Mouse (Mus musculus) intestine, postnatal 0 days (tissue): Measurements from ENCODE around the gene Ptges. TPM values are rescaled to one million over a fixed set of nuclear protein-coding genes. Genes with fewer than 3 reads are reported as not detected.

Experiments used
- ATAC-seq: fragments of 200-750 bp; cut with Nextera tagmentation; 2 replicates; pipeline ENCODE4 v1.8.0; 2017; ENCODE audit warnings: mild to moderate bottlenecking, moderate TSS enrichment, moderate library complexity
- H3K27ac ChIP-seq: fragments of 300-500 bp; sonication (generic); 2 replicates; pipeline ENCODE4 v1.5.1; 2014; ENCODE audit warnings: mild to moderate bottlenecking, low read depth, low read length, moderate library complexity
- H3K27me3 ChIP-seq: fragments of 300-500 bp; sonication (generic); replicated peaks from 2 replicates; pipeline ENCODE4 v1.6.1; 2014; ENCODE audit warnings: low read length, mixed read lengths; ENCODE audit not compliant: control insufficient read depth, insufficient read depth
- H3K36me3 ChIP-seq: fragments of 300-500 bp; sonication (generic); 2 replicates; pipeline ENCODE4 v1.6.1; 2014; ENCODE audit warnings: mild to moderate bottlenecking, moderate library complexity; ENCODE audit not compliant: control insufficient read depth, insufficient read depth
- H3K4me1 ChIP-seq: fragments of 300-500 bp; sonication (generic); replicated peaks from 2 replicates; pipeline ENCODE4 v1.6.1; 2014; ENCODE audit warnings: antibody characterized with exemption, low read length, mixed read lengths; ENCODE audit not compliant: control insufficient read depth, insufficient read depth
- H3K4me2 ChIP-seq: fragments of 300-500 bp; sonication (generic); replicated peaks from 2 replicates; pipeline ENCODE4 v1.6.1; 2014; ENCODE audit warnings: low read depth, mild to moderate bottlenecking, moderate library complexity
- H3K4me3 ChIP-seq: fragments of 300-500 bp; sonication (generic); 2 replicates; pipeline ENCODE4 v1.5.1; 2014; ENCODE audit warnings: low read depth, low read length
- H3K9ac ChIP-seq: fragments of 300-500 bp; sonication (generic); 2 replicates; pipeline ENCODE4 v1.6.1; 2014; ENCODE audit warnings: mild to moderate bottlenecking, low read depth, low read length
- H3K9me3 ChIP-seq: fragments of 300-500 bp; sonication (generic); 2 replicates; pipeline ENCODE4 v1.6.1; 2016; ENCODE audit warnings: mixed run types; ENCODE audit not compliant: control insufficient read depth
- CTCF ChIP-seq: sonication (generic); IDR thresholded peaks from 2 replicates; pipeline ENCODE4 v1.5.1; 2016; ENCODE audit warnings: low read depth, mild to moderate bottlenecking, control low read depth, antibody characterized with exemption, moderate library complexity
- WGBS: fragments of 180-500 bp; shearing (Covaris S2); extraction: QIAGEN DNeasy Blood & Tissue Kit; methylation state at CpG from one replicate; pipeline ENCODE4 v1.1.7; 2014; 5-methylcytosine and 5-hydroxymethylcytosine counted together
- polyA plus RNA-seq: library from polyadenylated mRNA; unstranded; fragments of >200 nt; fragmentation: Nextera tagmentation; extraction: Ambion mirVana; gene quantifications from 2 replicates; pipeline ENCODE4 v1.2.1, GENCODE M21; 2015

Gene Ptges
- polyA plus RNA-seq, 1 experiment from 2014 or later: 2.8 TPM

DNA sequence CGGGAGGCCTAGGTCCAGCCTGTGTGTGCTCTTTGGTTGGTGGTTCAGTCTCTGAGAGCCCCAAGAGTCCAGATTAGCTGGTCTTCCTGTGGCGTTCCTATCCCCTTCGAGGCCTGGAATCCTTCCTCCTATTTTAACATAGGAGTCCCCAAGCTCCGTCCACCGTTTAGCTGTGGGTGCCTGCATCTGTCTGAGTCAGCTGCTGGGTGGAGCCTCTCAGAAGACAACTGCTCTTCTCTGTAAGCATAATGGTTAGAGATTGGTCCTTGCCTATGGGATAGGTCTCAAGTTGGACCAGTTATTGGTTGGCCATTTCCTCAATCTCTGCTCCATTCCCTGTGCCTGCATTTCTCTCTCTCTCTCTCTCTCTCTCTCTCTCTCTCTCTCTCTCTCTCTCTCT, 69.9 kb downstream of the Ptges start:
- WGBS: 69% methylated on average over 5 of the region's 5 CpGs
- no peaks in the 10 kb centered on the region for H3K36me3 ChIP-seq
- TF ChIP-seq CTCF: no peak
- H3K27ac ChIP-seq: no peak overlapping the region
- H3K27me3 ChIP-seq: peaks cover 16% of the 10 kb centered on the region; the same call in 1 of the 2 replicates
- no peak overlapping the region for H3K9ac ChIP-seq
- no peak overlapping the region for H3K4me3 ChIP-seq
- no peaks in the 10 kb centered on the region for H3K4me1 ChIP-seq
- H3K9me3 ChIP-seq: no peaks in the 10 kb centered on the region
- no peak for ATAC-seq
- H3K4me2 ChIP-seq: no peak overlapping the region

DNA sequence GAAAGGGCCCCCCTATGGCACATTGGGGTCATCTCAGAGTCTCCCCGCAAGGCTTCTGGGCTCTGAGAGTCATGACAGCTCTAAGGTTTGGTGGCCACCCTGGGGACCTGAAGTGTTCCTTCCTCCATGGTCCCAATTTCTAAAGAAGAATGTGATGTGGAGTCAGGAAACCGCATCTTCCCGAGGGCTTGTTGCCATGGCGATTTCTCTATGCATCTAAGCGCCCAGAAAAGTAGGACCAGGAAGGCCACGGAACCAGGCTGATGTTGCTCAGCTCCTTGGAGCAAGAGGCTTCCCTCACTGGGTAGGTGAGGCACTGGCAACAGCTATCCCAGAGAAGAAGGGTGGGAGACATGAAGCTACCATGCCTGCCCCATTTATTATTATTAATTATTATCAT, 72.6 kb downstream of the Ptges start:
- Histone ChIP-seq H3K4me2 (no peak overlapping the region), H3K27ac (no peak overlapping the region), H3K9ac (no peak overlapping the region), H3K9me3 (no peaks in the 10 kb centered on the region), H3K4me1 (no peaks in the 10 kb centered on the region), H3K27me3 (0 out of 2 replicates have a peak, but pooled peaks cover 3% of the 10 kb centered on the region), H3K36me3 (no peaks in the 10 kb centered on the region), H3K4me3 (no peak overlapping the region)
- 77% methylated on average over 6 of the region's 6 CpGs for WGBS
- TF ChIP-seq CTCF: no peak
- ATAC-seq: no peak

DNA sequence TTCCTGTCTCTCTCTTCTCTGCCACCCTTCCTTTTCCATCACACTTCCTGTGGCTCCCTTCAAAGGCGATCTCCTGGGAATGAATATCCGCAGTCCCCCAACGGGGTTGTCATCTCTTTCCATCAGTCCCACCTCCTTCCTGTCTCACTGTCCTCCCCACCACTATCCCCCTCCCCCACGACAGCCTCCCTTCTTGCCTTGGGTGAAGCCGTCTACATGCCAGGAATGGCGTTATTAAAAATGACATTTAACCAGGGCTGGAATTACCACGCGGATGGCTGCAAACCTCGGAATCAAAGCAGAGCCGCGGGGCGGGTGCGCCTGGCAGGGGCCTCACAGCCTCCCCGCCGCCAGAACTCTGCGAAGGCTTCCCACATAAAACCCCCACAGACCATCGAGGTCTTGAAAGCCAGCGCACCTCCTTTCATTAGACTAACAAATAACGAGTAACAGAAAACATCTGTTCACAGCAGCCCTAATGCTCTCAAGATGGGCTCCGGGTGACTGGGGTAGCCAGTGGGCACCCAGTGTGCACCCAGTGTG, 76.8 kb downstream of the Ptges start:
- H3K9ac ChIP-seq: no peak overlapping the region
- H3K27ac ChIP-seq: no peak overlapping the region
- H3K9me3 ChIP-seq: no peaks in the 10 kb centered on the region
- no peak overlapping the region for H3K4me3 ChIP-seq
- TF ChIP-seq CTCF: no peak
- no peak overlapping the region for H3K4me2 ChIP-seq
- H3K36me3 ChIP-seq: no peaks in the 10 kb centered on the region
- H3K4me1 ChIP-seq: no peaks in the 10 kb centered on the region
- no peak for ATAC-seq
- WGBS: 39% methylated on average over 20 of the region's 20 CpGs
- 0 out of 2 replicates have a peak, but pooled peaks cover 10% of the 10 kb centered on the region for H3K27me3 ChIP-seq

DNA sequence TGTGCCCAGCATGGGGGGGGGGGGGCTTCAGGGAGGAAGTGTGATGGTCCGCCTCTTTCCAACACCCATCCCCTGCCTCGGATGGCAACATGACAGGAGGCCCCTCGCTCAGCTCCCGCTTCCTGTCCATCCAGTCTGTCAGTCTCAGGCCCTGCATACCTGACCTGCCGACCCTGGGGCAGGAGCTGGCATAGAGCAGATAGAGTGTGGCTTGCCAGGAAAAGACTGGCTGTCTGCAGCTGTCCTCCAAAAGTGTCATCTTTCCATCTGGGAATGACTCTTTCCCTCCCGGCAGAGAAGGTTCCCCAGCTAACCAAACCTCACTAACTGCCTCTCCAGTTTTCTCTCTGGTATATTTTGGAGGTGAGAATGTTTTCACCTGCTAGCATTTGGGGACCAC, 79.1 kb downstream of the Ptges start:
- Histone ChIP-seq H3K4me3 (no peak overlapping the region), H3K4me2 (no peak overlapping the region), H3K9me3 (no peaks in the 10 kb centered on the region), H3K27ac (no peak overlapping the region), H3K27me3 (peaks cover 22% of the 10 kb centered on the region), H3K9ac (no peak overlapping the region), H3K36me3 (no peaks in the 10 kb centered on the region), H3K4me1 (no peaks in the 10 kb centered on the region)
- no peak for TF ChIP-seq CTCF
- no peak for ATAC-seq
- WGBS: 34% methylated on average over 6 of the region's 6 CpGs

DNA sequence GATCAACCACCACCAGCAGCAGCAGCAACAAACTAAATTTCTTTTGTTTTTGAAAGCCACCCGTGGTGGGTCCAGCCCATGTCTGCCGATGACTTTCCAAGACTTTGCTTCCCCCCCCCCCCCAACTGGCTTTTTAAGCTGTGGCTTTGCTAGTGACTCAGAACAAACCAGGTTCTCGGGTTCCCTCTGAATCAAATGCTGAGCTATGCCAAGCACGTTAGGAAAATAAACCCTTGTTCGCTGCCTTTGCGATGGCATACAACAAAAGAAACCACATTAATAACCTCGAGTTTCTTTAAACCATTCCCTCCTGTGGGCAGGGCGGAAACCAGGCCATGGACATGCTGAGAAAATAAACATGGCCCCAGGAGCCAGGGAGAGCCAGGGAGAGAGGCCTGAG, 81.5 kb downstream of the Ptges start:
- Histone ChIP-seq H3K4me1 (no peaks in the 10 kb centered on the region), H3K4me3 (no peak overlapping the region), H3K36me3 (no peaks in the 10 kb centered on the region), H3K9me3 (no peaks in the 10 kb centered on the region), H3K27ac (no peak overlapping the region), H3K27me3 (peaks cover 43% of the 10 kb centered on the region), H3K4me2 (no peak overlapping the region), H3K9ac (no peak overlapping the region)
- 71% methylated on average over 8 of the region's 8 CpGs for WGBS
- ATAC-seq: no peak
- TF ChIP-seq CTCF: no peak

DNA sequence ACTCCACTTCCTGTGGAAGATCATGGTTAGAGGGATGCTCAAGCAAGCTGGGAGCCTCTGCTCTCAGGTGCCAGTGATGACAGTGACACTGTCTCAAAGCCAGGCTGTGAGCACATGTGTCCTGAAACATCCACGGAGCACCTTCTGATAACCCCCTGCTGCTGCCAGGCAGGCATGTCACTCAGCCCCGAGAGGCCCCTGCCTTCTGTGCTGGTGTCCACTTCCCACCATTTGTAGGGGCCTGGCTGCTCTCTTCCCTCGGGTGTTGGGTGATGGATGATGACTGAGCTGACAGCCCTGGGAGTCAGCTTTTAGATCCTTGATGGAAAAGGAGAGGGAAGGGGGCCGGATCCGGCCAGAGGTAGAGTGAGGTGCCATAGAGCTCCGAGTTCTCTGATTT, 82.9 kb downstream of the Ptges start:
- 37% methylated on average over 6 of the region's 6 CpGs for WGBS
- H3K27me3 ChIP-seq: peaks cover 50% of the 10 kb centered on the region
- H3K9ac ChIP-seq: no peak overlapping the region
- no peak for TF ChIP-seq CTCF
- ATAC-seq: no peak
- H3K4me2 ChIP-seq: no peak overlapping the region
- no peaks in the 10 kb centered on the region for H3K36me3 ChIP-seq
- no peak overlapping the region for H3K4me3 ChIP-seq
- H3K27ac ChIP-seq: no peak overlapping the region
- no peaks in the 10 kb centered on the region for H3K9me3 ChIP-seq
- no peaks in the 10 kb centered on the region for H3K4me1 ChIP-seq

DNA sequence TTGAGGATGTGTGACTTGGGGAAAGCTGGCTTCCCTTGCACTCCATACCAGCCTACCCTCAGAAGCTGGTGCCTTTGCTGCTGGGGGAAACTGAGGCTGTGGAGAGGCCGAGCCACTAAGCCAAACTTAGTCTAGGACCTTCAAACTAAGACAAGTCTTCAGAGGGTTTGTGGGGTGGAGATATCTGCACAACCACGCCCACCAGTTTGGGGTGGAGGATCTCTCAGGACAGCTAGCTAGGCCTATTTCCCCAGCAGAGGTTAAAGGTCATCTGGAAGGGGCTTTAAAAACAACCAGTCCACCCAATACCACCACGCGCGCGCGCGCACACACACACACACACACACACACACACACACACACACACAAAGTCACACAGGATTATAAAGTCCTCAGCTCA, 83.4 kb downstream of the Ptges start:
- H3K27me3 ChIP-seq: peaks cover 50% of the 10 kb centered on the region
- no peak overlapping the region for H3K4me3 ChIP-seq
- H3K9ac ChIP-seq: no peak overlapping the region
- WGBS: 74% methylated on average over 8 of the region's 8 CpGs
- no peaks in the 10 kb centered on the region for H3K9me3 ChIP-seq
- no peaks in the 10 kb centered on the region for H3K36me3 ChIP-seq
- H3K27ac ChIP-seq: no peak overlapping the region
- no peaks in the 10 kb centered on the region for H3K4me1 ChIP-seq
- ATAC-seq: no peak
- TF ChIP-seq CTCF: no peak
- no peak overlapping the region; the same call in 1 of the 2 replicates for H3K4me2 ChIP-seq
